Mouse (Mus musculus): ENCODE results near the gene Cby1.

- TF ChIP-seq CTCF (IDR thresholded peaks at IDR 0.05; ENCODE audit: low read depth, low read length) (peak; percentile 29; the same call in 1 of the 2 replicates), POLR2A (IDR thresholded peaks at IDR 0.05; ENCODE audit: borderline replicate concordance, low read depth, low read length) (no peak)
Measured at GRCm38 (mm10) chr15:79657837-79658530, 1.0 kb upstream of the Cby1 start.

Data from bone marrow macrophage, adult 2 months (primary cell).